Mouse (Mus musculus): ENCODE measurements at regions not wholly inside any gene's neighbourhood (a gene's known extent, or its start where the extent isn't known, plus 50 kb on each side); places are given as distances from the start of the nearest gene placed in this dataset.

GRCm38 (mm10) chr2:28298738-28299137, 105.9 kb downstream of the Olfm1 start:
- TF ChIP-seq GATA1 (IDR thresholded peaks at IDR 0.05; ENCODE audit: low read length) (no peak), TAL1 (IDR thresholded peaks at IDR 0.05; ENCODE audit: low read length) (no peak)
